Mouse (Mus musculus): ENCODE measurements at regions not wholly inside any gene's neighbourhood (a gene's known extent, or its start where the extent isn't known, plus 50 kb on each side); places are given as distances from the start of the nearest gene placed in this dataset.
"Not testable (repeated sequence)": the region's sequence is repeated elsewhere in the genome, so short reads cannot be mapped to it uniquely, and the experiment has no call there.

DNA sequence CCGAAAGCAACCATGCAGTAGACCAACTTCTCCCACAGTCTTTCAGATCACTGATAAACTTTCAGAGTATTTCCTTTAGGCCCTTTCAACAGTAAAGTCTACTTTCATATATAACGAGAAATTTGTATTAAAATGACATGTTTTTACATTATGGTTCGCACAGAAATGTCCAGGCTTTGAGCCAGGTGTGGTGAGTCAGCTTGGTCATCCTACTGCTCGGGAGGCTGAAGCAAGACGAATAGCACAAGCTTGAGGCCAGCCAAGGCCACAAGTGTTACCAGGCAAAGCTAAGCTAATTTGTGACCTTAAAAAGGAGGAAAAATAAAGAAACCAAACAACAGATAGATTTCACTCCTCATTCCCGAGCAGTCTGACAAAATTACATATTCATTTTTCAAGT is 197.0 kb upstream of the Olfr1324 start:
- no peaks in the 10 kb centered on the region for H3K27me3 ChIP-seq (ENCODE audit: control insufficient read depth, insufficient read depth, low read depth, low read length)
- no peaks in the 10 kb centered on the region for H3K9me3 ChIP-seq (replicated peaks; ENCODE audit: control insufficient read depth, low read length, poor library complexity, severe bottlenecking)
- H3K36me3 ChIP-seq (ENCODE audit: control insufficient read depth, insufficient read depth, low read length) = no peaks in the 10 kb centered on the region
- no peak for ATAC-seq
- H3K27ac ChIP-seq (ENCODE audit: low read length) = no peak overlapping the region
- 92% methylated on average over 6 of the region's 6 CpGs for WGBS
- H3K4me2 ChIP-seq (ENCODE audit: low read length) = no peak overlapping the region
- H3K9ac ChIP-seq (ENCODE audit: low read depth, low read length) = no peak overlapping the region
- no peak overlapping the region for H3K4me3 ChIP-seq (ENCODE audit: low read depth, low read length)
- no peaks in the 10 kb centered on the region for H3K4me1 ChIP-seq (ENCODE audit: control insufficient read depth, insufficient read depth, low read length)

DNA sequence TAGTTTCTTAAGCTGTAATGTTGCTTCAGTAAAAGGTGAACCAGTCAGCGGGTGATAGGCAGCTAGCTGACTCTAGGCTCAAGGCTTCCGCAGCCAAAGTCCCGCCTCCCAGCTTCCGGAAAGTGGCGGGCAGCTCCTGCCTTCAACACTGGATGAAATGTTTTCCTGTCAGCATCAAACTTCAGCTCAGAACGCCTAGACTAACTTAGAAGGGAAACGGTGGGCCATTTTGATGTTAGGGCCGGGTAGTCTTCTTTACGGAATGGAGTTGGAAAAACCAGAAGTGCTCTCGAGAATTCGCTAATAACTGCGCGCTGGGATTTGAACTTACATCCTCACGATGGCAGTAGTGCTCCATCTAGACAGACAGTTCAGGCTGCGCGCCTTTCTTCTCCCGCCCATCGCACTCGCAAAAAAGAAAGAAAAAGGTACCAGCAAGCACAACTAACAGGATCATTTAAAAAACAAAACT is 194.7 kb upstream of the Olfr1324 start:
- H3K4me3 ChIP-seq (ENCODE audit: low read depth, low read length) = peak overlapping the region; percentile 30; the same call in 1 of the 2 replicates
- no peaks in the 10 kb centered on the region for H3K9me3 ChIP-seq (replicated peaks; ENCODE audit: control insufficient read depth, low read length, poor library complexity, severe bottlenecking)
- no peak overlapping the region for H3K9ac ChIP-seq (ENCODE audit: low read depth, low read length)
- peak overlapping the region; percentile 58 for H3K27ac ChIP-seq (ENCODE audit: low read length)
- no peaks in the 10 kb centered on the region for H3K27me3 ChIP-seq (ENCODE audit: control insufficient read depth, insufficient read depth, low read depth, low read length)
- H3K4me1 ChIP-seq (ENCODE audit: control insufficient read depth, insufficient read depth, low read length) = no peaks in the 10 kb centered on the region
- ATAC-seq = peak; percentile 58; the same call in 1 of the 2 replicates
- H3K4me2 ChIP-seq (ENCODE audit: low read length) = no peak overlapping the region
- WGBS = 70% methylated on average over 19 of the region's 19 CpGs
- H3K36me3 ChIP-seq (ENCODE audit: control insufficient read depth, insufficient read depth, low read length) = no peaks in the 10 kb centered on the region

DNA sequence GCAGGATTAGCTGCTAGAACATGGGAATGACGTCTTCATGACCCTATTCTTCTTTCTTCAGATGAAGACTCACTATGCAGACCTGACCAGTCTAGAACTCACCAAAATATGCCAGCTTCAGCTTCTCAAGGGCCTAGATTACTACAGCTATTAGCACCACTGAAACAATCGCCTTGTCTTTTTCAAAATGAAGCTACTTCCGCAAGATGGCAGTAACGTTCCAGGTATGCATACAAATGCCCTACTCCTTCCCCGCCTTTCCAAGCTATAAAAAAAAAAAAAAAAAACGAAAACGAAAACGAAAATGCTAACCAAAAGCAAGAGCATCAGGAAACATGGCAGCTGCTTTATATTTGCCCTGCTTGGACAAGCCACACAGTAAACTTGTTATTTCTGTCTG is 192.6 kb upstream of the Olfr1324 start:
- no peak for ATAC-seq
- no peaks in the 10 kb centered on the region for H3K36me3 ChIP-seq (ENCODE audit: control insufficient read depth, insufficient read depth, low read length)
- H3K27ac ChIP-seq (ENCODE audit: low read length) = no peak overlapping the region
- no peaks in the 10 kb centered on the region for H3K9me3 ChIP-seq (replicated peaks; ENCODE audit: control insufficient read depth, low read length, poor library complexity, severe bottlenecking)
- WGBS = 74% methylated on average over 8 of the region's 8 CpGs
- no peak overlapping the region for H3K9ac ChIP-seq (ENCODE audit: low read depth, low read length)
- no peak overlapping the region for H3K4me3 ChIP-seq (ENCODE audit: low read depth, low read length)
- H3K4me1 ChIP-seq (ENCODE audit: control insufficient read depth, insufficient read depth, low read length) = no peaks in the 10 kb centered on the region
- H3K4me2 ChIP-seq (ENCODE audit: low read length) = no peak overlapping the region
- H3K27me3 ChIP-seq (ENCODE audit: control insufficient read depth, insufficient read depth, low read depth, low read length) = no peaks in the 10 kb centered on the region

GRCm38 (mm10) chrX:50619919-50620318 is 191.6 kb upstream of the Olfr1324 start:
- no peak overlapping the region for H3K4me2 ChIP-seq (ENCODE audit: low read length)
- H3K4me1 ChIP-seq (ENCODE audit: control insufficient read depth, insufficient read depth, low read length) = no peaks in the 10 kb centered on the region
- no peaks in the 10 kb centered on the region for H3K9me3 ChIP-seq (replicated peaks; ENCODE audit: control insufficient read depth, low read length, poor library complexity, severe bottlenecking)
- no peaks in the 10 kb centered on the region for H3K36me3 ChIP-seq (ENCODE audit: control insufficient read depth, insufficient read depth, low read length)
- peak; percentile 67 for ATAC-seq
- no peak overlapping the region for H3K9ac ChIP-seq (ENCODE audit: low read depth, low read length)
- H3K27ac ChIP-seq (ENCODE audit: low read length) = peak overlapping the region; percentile 69
- no peak overlapping the region for H3K4me3 ChIP-seq (ENCODE audit: low read depth, low read length)
- H3K27me3 ChIP-seq (ENCODE audit: control insufficient read depth, insufficient read depth, low read depth, low read length) = no peaks in the 10 kb centered on the region
- WGBS = 54% methylated on average over 9 of the region's 9 CpGs

DNA sequence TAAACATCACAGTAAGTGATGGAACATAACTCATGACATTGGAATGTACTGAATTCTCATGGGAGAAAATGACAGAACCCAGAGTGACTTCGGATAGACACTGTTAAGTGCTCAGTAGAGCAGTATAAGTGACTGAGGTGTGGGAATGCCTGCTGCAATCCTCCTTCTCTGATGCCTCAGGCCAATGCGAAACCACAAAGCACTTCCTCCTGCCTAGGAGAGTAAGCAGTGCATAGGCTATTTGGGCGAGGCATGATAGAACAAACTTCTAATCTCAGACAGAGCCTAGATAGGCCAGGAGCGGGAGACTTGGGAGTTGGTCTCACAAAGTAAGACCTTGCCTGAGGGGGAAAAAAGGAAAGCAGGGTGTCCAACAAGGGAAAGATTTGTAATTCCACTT is 190.6 kb upstream of the Olfr1324 start:
- Histone ChIP-seq H3K36me3 (ENCODE audit: control insufficient read depth, insufficient read depth, low read length) (no peaks in the 10 kb centered on the region), H3K4me1 (ENCODE audit: control insufficient read depth, insufficient read depth, low read length) (no peaks in the 10 kb centered on the region), H3K9ac (ENCODE audit: low read depth, low read length) (no peak overlapping the region), H3K9me3 (replicated peaks; ENCODE audit: control insufficient read depth, low read length, poor library complexity, severe bottlenecking) (no peaks in the 10 kb centered on the region), H3K27me3 (ENCODE audit: control insufficient read depth, insufficient read depth, low read depth, low read length) (no peaks in the 10 kb centered on the region), H3K27ac (ENCODE audit: low read length) (no peak overlapping the region), H3K4me3 (ENCODE audit: low read depth, low read length) (no peak overlapping the region), H3K4me2 (ENCODE audit: low read length) (no peak overlapping the region)
- ATAC-seq = no peak
- 85% methylated on average over 4 of the region's 4 CpGs for WGBS

GRCm38 (mm10) chrX:50616920-50617319 is 188.6 kb upstream of the Olfr1324 start:
- not testable (repeated sequence) for H3K4me1 ChIP-seq (ENCODE audit: control insufficient read depth, insufficient read depth, low read length); H3K36me3 ChIP-seq (ENCODE audit: control insufficient read depth, insufficient read depth, low read length); H3K9me3 ChIP-seq (replicated peaks; ENCODE audit: control insufficient read depth, low read length, poor library complexity, severe bottlenecking); H3K27me3 ChIP-seq (ENCODE audit: control insufficient read depth, insufficient read depth, low read depth, low read length); H3K4me3 ChIP-seq (ENCODE audit: low read depth, low read length); H3K27ac ChIP-seq (ENCODE audit: low read length); H3K9ac ChIP-seq (ENCODE audit: low read depth, low read length); H3K4me2 ChIP-seq (ENCODE audit: low read length); ATAC-seq
- 66% methylated on average over 8 of the region's 8 CpGs for WGBS

DNA sequence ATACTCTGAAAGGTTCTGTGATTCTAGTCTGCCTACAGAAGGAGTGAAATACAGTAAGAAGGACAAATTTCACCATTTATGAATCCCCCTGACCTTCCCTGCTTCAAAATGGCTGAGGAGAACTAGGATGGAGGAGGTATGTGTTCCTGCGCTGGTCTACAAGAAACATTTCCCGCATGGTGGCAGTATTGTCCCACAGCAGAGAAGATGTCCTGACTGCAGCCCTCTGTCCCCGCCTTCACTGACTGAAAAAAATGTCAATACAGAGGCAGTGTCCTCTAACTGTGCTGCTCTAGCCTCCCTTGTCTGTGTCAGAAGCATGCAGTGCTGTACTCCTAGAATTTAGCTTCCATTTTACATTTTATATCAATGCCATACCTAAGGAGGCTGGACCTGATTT is 186.6 kb upstream of the Olfr1324 start:
- WGBS = 64% methylated on average over 3 of the region's 3 CpGs
- not testable (repeated sequence) for H3K9ac ChIP-seq (ENCODE audit: low read depth, low read length); H3K4me1 ChIP-seq (ENCODE audit: control insufficient read depth, insufficient read depth, low read length); H3K4me3 ChIP-seq (ENCODE audit: low read depth, low read length); H3K36me3 ChIP-seq (ENCODE audit: control insufficient read depth, insufficient read depth, low read length); H3K4me2 ChIP-seq (ENCODE audit: low read length); H3K9me3 ChIP-seq (replicated peaks; ENCODE audit: control insufficient read depth, low read length, poor library complexity, severe bottlenecking); H3K27me3 ChIP-seq (ENCODE audit: control insufficient read depth, insufficient read depth, low read depth, low read length)
- ATAC-seq = peak; percentile 81
- H3K27ac ChIP-seq (ENCODE audit: low read length) = peak overlapping the region; percentile 63; the same call in 1 of the 2 replicates

GRCm38 (mm10) chrX:50614367-50614766 is 186.1 kb upstream of the Olfr1324 start:
- 68% methylated on average over 6 of the region's 6 CpGs for WGBS

DNA sequence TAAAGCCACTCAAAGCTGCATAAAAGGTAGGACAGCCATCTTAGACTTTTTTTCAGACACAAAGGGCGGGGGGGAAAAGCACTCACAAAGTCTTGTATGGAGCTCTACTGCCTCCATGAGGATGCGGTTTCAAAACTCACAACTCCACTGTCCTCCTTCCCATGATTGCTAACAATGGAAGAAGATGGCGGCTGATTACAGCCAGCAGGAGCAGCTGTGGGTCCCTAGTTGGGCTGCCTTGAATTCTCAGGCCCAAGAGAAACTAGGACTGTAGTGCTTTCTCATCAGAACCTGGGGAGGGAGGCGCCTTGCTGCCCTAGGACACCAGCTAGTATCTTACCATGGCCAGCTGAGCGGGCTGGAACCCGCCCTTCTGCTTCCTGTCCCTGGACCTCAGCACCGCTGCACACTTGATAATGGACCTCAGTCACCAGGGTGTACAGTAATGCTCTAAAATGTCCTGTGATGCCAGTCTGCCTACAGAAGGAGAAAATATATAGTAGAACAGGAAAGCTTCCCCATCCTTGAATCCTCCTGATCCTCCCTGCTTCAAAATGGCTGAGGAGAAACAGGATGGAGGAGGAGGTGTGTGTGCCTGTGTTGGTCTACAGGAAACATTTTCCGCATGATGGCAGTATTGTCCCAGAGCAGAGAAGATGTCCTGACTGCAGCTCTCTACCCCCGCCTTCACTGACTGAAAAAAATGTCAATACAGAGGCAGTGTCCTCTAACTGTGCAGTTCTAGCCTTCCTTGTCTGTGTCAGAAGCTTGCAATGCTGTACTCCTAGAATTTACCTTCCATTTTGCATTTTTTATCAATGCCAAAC is 183.7 kb upstream of the Olfr1324 start:
- Histone ChIP-seq H3K4me3 (ENCODE audit: low read depth, low read length) (peak overlapping the region; percentile 20; the same call in 1 of the 2 replicates), H3K9ac (ENCODE audit: low read depth, low read length) (peak overlapping the region; percentile 49), H3K4me2 (ENCODE audit: low read length) (peak overlapping the region; percentile 41), H3K27ac (ENCODE audit: low read length) (peak overlapping the region; percentile 80), H3K36me3 (ENCODE audit: control insufficient read depth, insufficient read depth, low read length) (no peaks in the 10 kb centered on the region), H3K27me3 (ENCODE audit: control insufficient read depth, insufficient read depth, low read depth, low read length) (no peaks in the 10 kb centered on the region), H3K9me3 (replicated peaks; ENCODE audit: control insufficient read depth, low read length, poor library complexity, severe bottlenecking) (no peaks in the 10 kb centered on the region), H3K4me1 (ENCODE audit: control insufficient read depth, insufficient read depth, low read length) (no peaks in the 10 kb centered on the region)
- peak; percentile 82 for ATAC-seq
- WGBS = 78% methylated on average over 9 of the region's 9 CpGs

More at GRCm38 (mm10) chrX:50614367-50614766, 186.1 kb upstream of the Olfr1324 start:
- H3K4me3 ChIP-seq (ENCODE audit: low read depth, low read length); H3K4me1 ChIP-seq (ENCODE audit: control insufficient read depth, insufficient read depth, low read length); H3K9ac ChIP-seq (ENCODE audit: low read depth, low read length); H3K27me3 ChIP-seq (ENCODE audit: control insufficient read depth, insufficient read depth, low read depth, low read length); H3K4me2 ChIP-seq (ENCODE audit: low read length); ATAC-seq; H3K9me3 ChIP-seq (replicated peaks; ENCODE audit: control insufficient read depth, low read length, poor library complexity, severe bottlenecking); H3K36me3 ChIP-seq (ENCODE audit: control insufficient read depth, insufficient read depth, low read length): not testable (repeated sequence)
- peak overlapping the region; percentile 63; the same call in 1 of the 2 replicates for H3K27ac ChIP-seq (ENCODE audit: low read length)
